Mouse (Mus musculus): ENCODE measurements around the gene Olfr474. TPM values are rescaled to one million over a fixed set of nuclear protein-coding genes. Genes with fewer than 3 reads are reported as not detected.
"Not testable (repeated sequence)": the region's sequence is repeated elsewhere in the genome, so short reads cannot be mapped to it uniquely, and the experiment has no call there.

Gene Olfr474
- not detected in 2 replicates for polyA plus RNA-seq (2012; rRNA removed)

DNA sequence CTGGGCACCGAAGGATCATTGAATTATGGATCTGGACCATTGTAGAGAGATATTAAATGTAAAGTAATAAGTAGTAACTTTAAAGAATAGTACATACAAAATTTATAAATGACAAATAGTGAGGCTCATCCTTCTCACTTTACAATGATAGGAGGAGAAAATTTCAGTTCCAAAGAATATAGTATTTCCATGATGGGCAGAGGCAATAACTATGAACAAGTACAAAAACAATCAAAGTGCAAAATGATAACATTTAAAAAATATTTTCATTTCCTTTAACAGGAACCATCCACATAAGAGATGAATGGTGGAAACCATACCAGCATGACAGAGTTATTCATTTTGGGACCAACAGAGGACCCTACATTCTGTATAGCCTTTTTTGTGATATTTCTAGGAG, at the start of gene Olfr474:
Olfr474 (plus strand) TSS at position 301 of the 400 bp plus-strand sequence.
- Histone ChIP-seq H3K4me3 (ENCODE audit: insufficient read depth, low read length) (no peak within 1 kb of the TSS), H3K27ac (ENCODE audit: insufficient read depth, low read length) (no peak within 1 kb of the TSS), H3K4me1 (ENCODE audit: control insufficient read depth, insufficient read depth, low read length) (no peaks in the 10 kb centered on the region)
- no peak for TF ChIP-seq POLR2A (IDR thresholded peaks at IDR 0.05; ENCODE audit: extremely low read depth, insufficient read depth, low read length)
- no peak for TF ChIP-seq CTCF (IDR thresholded peaks at IDR 0.05; ENCODE audit: extremely low read depth, insufficient read depth, low read length)

DNA sequence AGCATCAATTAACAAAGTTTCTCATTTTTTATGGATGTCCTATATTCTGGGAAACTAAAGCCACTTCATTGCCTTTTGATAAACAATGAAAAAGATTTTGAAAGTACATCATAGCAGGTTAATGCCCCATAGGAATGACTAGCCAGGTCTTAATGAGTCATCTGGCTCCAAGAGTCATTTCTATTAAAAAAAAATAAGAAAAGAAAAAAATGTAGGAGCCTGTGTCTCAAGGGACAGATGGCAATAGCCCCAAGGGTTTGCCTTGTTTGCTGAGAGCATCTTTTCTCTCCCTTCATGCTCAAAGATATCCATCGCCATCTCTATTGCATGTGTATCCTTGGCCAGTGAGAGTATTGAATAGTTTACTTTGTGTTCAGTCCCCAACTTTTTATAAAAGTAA, 24.3 kb upstream of the Olfr474 start, which contains the start of gene Olfr473:
Olfr473 (plus strand) TSS at position 301 of the 400 bp plus-strand sequence.
- TF ChIP-seq CTCF (IDR thresholded peaks at IDR 0.05; ENCODE audit: extremely low read depth, insufficient read depth, low read length) (no peak), POLR2A (IDR thresholded peaks at IDR 0.05; ENCODE audit: extremely low read depth, insufficient read depth, low read length) (no peak)
- Histone ChIP-seq H3K27ac (ENCODE audit: insufficient read depth, low read length) (no peak within 1 kb of the TSS), H3K4me1 (ENCODE audit: control insufficient read depth, insufficient read depth, low read length) (no peaks in the 10 kb centered on the region), H3K4me3 (ENCODE audit: insufficient read depth, low read length) (no peak within 1 kb of the TSS)

DNA sequence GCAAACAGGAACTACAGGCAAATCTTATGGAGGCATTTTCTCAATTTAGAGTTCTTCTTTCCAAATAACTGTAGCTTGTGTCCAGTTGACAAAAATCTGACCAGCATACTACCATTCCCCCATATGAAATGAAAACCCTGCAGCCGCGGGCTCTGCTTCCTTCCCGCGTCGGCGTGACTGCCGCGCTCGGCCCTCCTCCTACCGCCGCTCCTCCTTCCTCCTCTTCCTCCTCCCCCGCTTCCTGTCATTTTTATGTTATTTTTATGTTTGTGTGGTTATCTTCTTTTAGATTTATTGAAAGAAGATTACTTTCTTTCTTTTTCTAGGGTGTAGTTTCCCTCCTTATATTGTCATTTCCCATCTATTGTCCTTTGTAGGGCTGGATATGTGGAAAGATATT, 1.9 kb upstream of the Olfr474 start:
- not testable (repeated sequence) for H3K4me3 ChIP-seq (ENCODE audit: insufficient read depth, low read length); H3K4me1 ChIP-seq (ENCODE audit: control insufficient read depth, insufficient read depth, low read length); H3K27ac ChIP-seq (ENCODE audit: insufficient read depth, low read length)

DNA sequence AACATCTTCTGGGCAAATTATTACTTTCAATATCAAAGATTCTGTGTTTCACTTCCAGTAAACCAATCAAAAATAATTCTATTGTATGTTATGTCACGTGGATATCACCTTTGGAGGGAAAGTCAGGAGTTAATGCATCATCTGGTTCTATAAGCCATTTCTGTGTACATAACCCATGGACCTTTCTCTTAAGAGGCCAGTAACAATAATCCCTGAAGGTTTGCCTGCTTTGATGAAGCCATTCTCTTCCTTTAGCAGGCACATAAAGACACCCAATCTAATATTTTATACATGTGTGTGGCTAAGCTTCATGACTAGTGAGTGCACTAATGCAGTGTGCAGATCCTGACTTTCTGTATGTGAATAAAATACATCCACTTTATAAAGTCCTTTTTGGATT, 10.1 kb downstream of the Olfr474 start, which contains the start of gene Olfr476:
Olfr476 (plus strand) TSS at position 301 of the 400 bp plus-strand sequence.
- H3K4me3 ChIP-seq (ENCODE audit: insufficient read depth, low read length) = no peak within 1 kb of the TSS
- no peaks in the 10 kb centered on the region for H3K4me1 ChIP-seq (ENCODE audit: control insufficient read depth, insufficient read depth, low read length)
- no peak for TF ChIP-seq CTCF (IDR thresholded peaks at IDR 0.05; ENCODE audit: extremely low read depth, insufficient read depth, low read length)
- TF ChIP-seq POLR2A (IDR thresholded peaks at IDR 0.05; ENCODE audit: extremely low read depth, insufficient read depth, low read length) = no peak
- H3K27ac ChIP-seq (ENCODE audit: insufficient read depth, low read length) = no peak within 1 kb of the TSS

DNA sequence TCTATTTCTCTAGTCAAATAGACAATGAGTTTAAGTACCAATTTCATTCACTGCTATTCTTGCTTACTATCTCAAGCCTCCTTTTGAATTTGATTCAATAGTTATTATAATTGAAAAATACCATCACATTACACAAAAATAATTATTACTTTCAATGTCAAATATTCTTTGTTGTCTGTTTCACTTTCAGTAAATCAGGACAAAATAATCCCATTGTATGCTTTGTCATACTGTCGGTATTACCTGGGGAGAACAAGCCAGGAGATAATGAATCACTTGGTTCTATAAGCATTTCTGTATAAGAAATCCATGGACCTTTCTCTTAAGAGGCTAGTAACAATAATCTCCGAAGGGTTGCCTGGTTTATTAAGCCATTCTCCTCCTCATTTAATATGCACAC, 31.9 kb downstream of the Olfr474 start, which contains the start of gene Olfr477:
Olfr477 (plus strand) TSS at position 301 of the 400 bp plus-strand sequence.
- TF ChIP-seq POLR2A (IDR thresholded peaks at IDR 0.05; ENCODE audit: extremely low read depth, insufficient read depth, low read length) (no peak), CTCF (IDR thresholded peaks at IDR 0.05; ENCODE audit: extremely low read depth, insufficient read depth, low read length) (no peak)
- no peak within 1 kb of the TSS for H3K27ac ChIP-seq (ENCODE audit: insufficient read depth, low read length)
- H3K4me1 ChIP-seq (ENCODE audit: control insufficient read depth, insufficient read depth, low read length) = no peaks in the 10 kb centered on the region
- no peak within 1 kb of the TSS for H3K4me3 ChIP-seq (ENCODE audit: insufficient read depth, low read length)

Other genes starting within 250 kb of the Olfr474 start
- 0.19 and 0.23 TPM in 2 replicates for gene Cyb5r2, start 196.6 kb upstream of the Olfr474 start, polyA plus RNA-seq (2012; rRNA removed)
- not detected in 2 replicates for gene Ovch2, start 153.4 kb upstream of the Olfr474 start, polyA plus RNA-seq (2012; rRNA removed)
- not detected in 2 replicates for gene Olfr467, start 142.4 kb upstream of the Olfr474 start, polyA plus RNA-seq (2012; rRNA removed)
- gene Olfr469, start 129.1 kb upstream of the Olfr474 start, polyA plus RNA-seq (2012; rRNA removed) = not detected in 2 replicates
- not detected in 2 replicates for gene Olfr470, start 107.2 kb upstream of the Olfr474 start, polyA plus RNA-seq (2012; rRNA removed)
- not detected in 2 replicates for gene Olfr472, start 56.7 kb upstream of the Olfr474 start, polyA plus RNA-seq (2012; rRNA removed)
- gene Olfr473, start 24.2 kb upstream of the Olfr474 start, polyA plus RNA-seq (2012; rRNA removed) = not detected in 2 replicates
- gene Olfr476, start 10.2 kb downstream of the Olfr474 start, polyA plus RNA-seq (2012; rRNA removed) = not detected in 2 replicates
- gene Olfr477, start 32.0 kb downstream of the Olfr474 start, polyA plus RNA-seq (2012; rRNA removed) = not detected in 2 replicates
- gene Olfr478, start 79.3 kb downstream of the Olfr474 start, polyA plus RNA-seq (2012; rRNA removed) = not detected in 2 replicates
- not detected in 2 replicates for gene Olfr479, start 96.0 kb downstream of the Olfr474 start, polyA plus RNA-seq (2012; rRNA removed)
- gene Olfr480, start 112.7 kb downstream of the Olfr474 start, polyA plus RNA-seq (2012; rRNA removed) = not detected in 2 replicates
- not detected in 2 replicates for gene Olfr481, start 125.2 kb downstream of the Olfr474 start, polyA plus RNA-seq (2012; rRNA removed)
- not detected in 2 replicates for gene Olfr482, start 142.9 kb downstream of the Olfr474 start, polyA plus RNA-seq (2012; rRNA removed)
- gene Olfr483, start 146.2 kb downstream of the Olfr474 start, polyA plus RNA-seq (2012; rRNA removed) = not detected in 2 replicates
- not detected in 2 replicates for gene Olfr484, start 172.8 kb downstream of the Olfr474 start, polyA plus RNA-seq (2012; rRNA removed)
- gene Olfr485, start 205.2 kb downstream of the Olfr474 start, polyA plus RNA-seq (2012; rRNA removed) = not detected in 2 replicates
- not detected in 2 replicates for gene Olfr486, start 218.1 kb downstream of the Olfr474 start, polyA plus RNA-seq (2012; rRNA removed)

All from cortical plate, adult 2 months (tissue).